Mouse (Mus musculus) liver, embryonic 18 days (tissue): ENCODE measurements around the gene Apoc4. TPM values are rescaled to one million over a fixed set of nuclear protein-coding genes. Genes with fewer than 3 reads are reported as not detected.

Source experiments
- polyA plus RNA-seq: library from polyadenylated mRNA; depleted of rRNA; stranded (reverse); fragments of >200 nt; gene quantifications from 2 replicates; pipeline ENCODE4 v1.2.3, GENCODE M21; 2012; rRNA removed

The Apoc4 gene
- 1,034 and 1,247 TPM in 2 replicates for polyA plus RNA-seq

DNA sequence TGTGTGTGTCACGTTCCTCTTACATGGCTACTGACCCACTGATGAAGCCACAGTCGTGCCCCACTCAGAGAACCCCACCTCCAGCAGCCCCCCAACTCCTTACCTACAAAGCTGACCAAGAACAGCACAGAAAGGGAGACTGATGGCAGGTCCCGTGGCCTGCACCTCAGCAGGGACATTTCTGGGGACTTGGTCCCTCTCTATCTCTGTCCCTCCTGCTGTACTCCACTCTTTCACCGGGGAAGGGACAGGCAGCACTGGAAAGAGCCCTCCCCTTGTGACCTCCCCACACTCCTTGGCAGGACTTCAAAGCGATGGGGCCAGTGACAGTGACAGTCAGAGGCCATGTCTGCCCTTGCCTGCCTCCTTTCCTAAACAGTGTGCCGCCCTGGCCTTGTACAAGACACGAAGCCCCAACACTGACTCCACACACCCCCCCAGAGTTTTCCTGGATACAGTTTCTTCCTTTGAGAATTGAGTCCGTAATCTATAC is at the start of gene Apoc4, which contains the start of gene Gm44805:
Gene Apoc4, minus strand, starts transcription at position 278 of the 493 bp plus-strand sequence.
Gene Gm44805, minus strand, starts transcription at position 222 of the 493 bp plus-strand sequence.

DNA sequence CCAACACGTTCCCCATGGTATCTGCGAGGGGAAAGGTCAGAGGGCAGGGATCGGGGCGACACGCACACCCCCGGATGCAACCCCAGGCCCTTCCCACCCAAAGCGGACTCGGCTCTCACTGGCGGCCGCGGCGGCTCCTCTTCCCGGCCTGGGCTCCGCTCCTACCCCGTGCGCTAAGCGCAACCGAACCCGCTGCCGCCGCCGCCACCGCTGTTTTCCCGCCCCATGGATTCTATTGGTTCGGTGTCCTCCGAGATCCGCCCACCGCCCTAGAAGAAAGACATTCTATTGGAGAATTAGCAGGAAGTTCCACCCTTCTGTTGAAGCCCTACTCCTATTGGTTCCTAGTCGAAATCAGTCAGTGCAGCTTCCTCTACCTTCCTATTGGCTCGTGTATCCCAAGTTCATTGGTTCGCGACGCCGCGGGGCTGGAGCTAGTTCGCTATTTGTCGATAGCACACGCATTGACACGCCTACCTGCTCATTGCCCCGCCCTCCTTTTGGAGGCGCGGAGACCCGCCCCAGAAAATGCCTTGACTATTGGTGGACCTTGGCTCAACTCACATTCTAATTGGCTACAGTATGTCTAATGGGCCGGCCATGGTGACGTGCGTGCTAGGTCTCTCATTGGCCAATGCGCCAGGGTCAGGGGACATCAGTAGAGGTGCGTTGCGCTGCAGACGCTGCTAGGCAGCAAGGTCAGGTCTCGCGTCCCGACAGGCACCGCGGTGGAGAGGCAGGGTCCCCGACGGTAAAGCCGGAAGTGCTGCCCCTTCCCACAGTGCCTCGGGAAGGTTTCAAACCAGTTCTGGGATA is 34.2 kb upstream of the Apoc4 start, which contains the start of gene Tomm40:
Gene Tomm40, minus strand, starts transcription at position 200 of the 816 bp plus-strand sequence.

DNA sequence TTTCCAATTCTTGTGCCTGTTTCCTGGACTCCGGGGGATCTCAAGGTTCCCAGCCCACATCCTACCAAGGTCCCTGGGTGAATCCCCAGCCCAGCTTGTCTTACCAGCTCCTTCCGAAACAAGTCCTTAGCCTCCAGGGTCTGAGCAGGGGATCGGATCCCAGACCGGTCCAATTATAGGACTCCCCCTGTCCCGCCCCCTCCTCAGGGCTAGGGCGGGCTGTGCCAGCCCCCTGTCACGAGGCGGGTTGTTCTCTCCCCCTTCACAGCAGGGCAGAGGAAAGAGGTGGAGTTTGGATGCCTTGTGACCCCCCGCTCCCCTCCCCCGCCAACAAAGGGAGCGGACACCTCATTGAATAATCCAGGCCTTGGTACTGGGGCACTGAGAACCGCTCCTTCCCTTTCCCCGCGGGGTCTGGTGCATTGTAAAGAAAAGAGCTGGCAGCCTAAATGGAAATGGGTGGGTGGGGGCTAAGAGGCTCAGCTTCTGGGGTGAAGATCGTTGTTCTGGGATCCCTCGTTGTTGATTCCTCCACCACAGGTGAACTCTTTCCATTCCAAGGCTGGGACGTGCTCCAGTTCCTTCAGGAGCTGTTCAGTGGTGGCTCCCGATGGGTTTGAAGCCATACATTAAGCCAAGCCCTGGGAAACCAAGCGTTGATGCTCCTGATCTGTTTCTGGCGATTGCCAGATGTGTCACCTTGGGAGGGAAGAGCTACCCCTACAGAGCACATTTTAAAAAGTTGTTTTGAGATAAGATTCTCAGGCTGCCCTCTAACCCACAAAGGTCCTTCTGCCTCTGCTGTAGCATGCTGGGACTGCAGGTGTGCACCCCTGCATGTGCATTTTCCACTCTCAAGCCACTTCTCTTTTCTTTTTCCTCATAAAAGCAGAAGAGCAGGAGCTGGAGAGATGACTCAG is 17.9 kb upstream of the Apoc4 start, which contains the start of gene Apoe:
Gene Apoe, minus strand, starts transcription at position 282 of the 920 bp plus-strand sequence.

DNA sequence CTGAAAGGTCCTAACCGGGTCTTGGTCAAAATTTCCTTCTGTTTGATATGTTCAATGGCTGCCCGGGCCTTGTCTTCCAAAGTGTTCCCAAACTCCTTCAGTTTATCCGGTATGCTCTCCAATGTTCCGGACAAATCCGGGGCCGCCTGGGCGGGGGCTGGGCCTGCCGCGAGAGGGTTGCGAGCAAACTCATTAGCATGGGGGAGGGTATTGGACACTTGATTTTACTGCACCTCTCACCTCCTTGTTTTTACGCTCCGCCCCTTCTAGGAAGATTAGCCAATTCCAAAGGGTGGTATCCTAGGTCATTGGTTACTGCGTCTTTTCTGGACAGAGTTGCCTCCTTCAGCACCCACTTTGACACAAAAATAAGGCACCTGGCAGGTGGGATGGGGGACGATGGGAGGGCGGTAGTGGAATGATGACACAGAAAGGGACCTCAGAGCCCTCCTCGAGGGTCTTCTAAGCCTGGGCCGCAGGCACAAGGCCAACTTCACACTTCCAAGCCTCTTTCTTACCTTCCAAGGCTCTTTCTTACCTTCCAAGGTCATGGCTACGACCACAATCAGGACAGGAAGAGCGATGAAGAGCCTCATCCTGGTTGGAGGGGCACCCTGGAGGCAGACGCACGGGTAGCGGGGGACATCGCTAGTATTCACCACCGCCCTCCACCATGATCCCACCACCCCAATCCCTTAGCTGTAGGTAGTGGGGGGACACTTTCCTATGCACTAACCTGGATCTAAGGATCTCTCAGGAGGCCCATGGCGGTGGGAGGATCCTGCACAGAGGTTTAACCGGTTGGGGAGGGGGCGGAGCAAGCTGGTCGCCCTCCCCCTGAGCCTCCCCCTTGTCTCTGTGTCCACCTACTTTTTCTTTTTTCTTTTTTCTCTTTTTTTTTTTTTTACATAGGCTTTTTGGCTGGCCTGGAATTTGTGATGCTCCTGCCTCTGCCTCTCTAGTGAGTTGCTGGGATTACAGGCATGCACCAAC is 10.9 kb upstream of the Apoc4 start, which contains the start of gene Apoc1:
Gene Apoc1, minus strand, starts transcription at position 788 of the 993 bp plus-strand sequence.

DNA sequence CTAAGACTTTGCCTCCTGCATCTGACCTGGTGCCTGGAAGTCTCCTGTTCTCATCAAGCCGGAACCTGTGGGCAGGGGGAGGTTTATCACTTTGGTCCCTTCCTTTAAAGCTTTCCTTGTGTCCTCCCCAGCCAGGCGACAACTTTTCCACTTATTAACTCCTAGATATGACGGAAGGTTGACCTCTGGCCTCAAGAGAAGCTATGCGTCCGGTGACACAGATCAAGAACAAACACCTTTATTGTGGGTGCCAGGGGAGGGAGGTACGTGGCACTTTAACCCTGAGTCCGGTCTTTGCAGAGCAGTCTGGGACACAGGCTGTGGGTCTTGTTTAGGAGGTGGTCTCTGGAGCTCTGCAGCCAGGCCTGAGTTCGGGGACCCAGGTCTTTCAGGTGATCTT is 3.4 kb downstream of the Apoc4 start, which contains the start of gene Apoc2:
Gene Apoc2, minus strand, starts transcription at position 70 of the 400 bp plus-strand sequence.

DNA sequence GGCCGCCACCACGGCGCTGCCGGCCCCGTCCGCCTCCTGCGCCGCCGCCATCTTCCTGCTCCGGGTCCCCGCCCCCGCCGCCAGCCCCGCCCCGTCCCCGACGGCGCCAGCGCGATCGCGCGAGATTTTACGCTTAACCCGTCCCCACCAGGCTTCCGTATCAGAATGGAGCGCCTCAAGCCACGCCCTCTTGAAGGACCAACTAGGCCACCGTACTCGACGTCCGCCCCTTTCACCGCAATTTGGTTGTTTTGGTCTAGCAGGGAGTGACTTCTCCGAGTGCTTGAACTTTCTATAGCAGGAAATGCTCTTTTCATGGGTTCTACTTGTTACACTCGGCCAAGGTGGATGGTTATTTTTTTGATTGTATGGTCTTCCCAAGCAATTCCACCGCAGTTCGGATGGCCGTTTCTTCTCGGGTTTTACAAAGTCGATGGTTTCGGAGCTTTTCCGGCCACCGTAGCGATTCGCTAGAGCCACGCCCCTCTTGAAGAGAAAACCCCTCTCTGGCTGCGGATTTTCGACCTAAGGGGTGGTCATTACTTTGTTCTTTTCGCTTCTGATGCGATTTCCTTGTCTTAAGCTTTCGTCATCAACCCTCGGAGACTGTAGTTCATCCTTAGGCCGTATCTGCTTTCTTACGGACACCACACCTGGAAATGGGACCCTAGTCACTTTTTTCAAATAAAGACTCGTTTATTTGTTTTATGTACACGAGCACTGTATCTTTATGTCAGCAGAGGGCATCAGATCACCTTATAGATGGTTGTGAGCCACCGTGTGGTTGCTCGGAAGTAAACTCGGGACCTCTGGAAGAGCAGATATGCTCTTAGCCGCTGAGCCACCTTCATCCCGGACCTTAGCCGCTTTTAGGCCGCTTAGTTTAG is 16.1 kb downstream of the Apoc4 start, which contains the start of gene Clptm1:
Gene Clptm1, minus strand, starts transcription at position 79 of the 887 bp plus-strand sequence.

DNA sequence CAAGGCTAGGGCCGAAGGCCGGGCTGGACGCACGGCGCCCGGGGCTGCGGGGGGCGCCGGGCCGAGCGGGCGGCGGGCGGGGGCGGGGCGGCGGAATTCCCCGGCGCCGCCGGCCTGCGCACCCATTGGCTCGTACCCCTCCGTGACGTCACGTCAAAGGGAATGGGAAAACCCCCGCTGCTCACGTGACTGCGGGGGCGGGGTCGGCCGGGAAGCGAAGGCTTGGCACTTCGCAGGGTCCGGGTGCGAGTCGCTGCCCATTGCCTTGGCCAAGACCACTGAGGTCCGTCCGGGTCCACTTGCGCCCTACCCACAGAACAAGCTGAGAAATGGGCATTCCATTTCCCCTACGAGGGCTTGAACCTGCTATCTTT is 51.9 kb downstream of the Apoc4 start, which contains the start of gene Relb:
Gene Relb, minus strand, starts transcription at position 78 of the 374 bp plus-strand sequence.

Other genes starting within 250 kb of the Apoc4 start
- gene Mark4, start 222.7 kb downstream of the Apoc4 start, polyA plus RNA-seq, result 4.5 and 4.8 TPM in 2 replicates
- 2.2 and 2.4 TPM in 2 replicates for gene Exoc3l2, start 218.1 kb downstream of the Apoc4 start, polyA plus RNA-seq
- gene Bloc1s3, start 173.1 kb downstream of the Apoc4 start, polyA plus RNA-seq, result 2.2 and 2.5 TPM in 2 replicates
- 36.0 and 40.0 TPM in 2 replicates for gene Trappc6a, start 173.1 kb downstream of the Apoc4 start, polyA plus RNA-seq
- 0.02 and 0.06 TPM in 2 replicates for gene Nkpd1, start 163.6 kb downstream of the Apoc4 start, polyA plus RNA-seq
- gene Ppp1r37, start 118.4 kb downstream of the Apoc4 start, polyA plus RNA-seq, result 21.3 and 26.8 TPM in 2 replicates
- gene Zfp296, start 104.2 kb downstream of the Apoc4 start, polyA plus RNA-seq, result 0.81 and 0.85 TPM in 2 replicates
- gene Gemin7, start 103.9 kb downstream of the Apoc4 start, polyA plus RNA-seq, result 28.8 and 31.3 TPM in 2 replicates
- gene Clasrp, start 77.0 kb downstream of the Apoc4 start, polyA plus RNA-seq, result 17.9 and 24.7 TPM in 2 replicates
- 2.1 and 2.4 TPM in 2 replicates for gene Relb, start 52.0 kb downstream of the Apoc4 start, polyA plus RNA-seq
- gene Clptm1, start 16.4 kb downstream of the Apoc4 start, polyA plus RNA-seq, result 27.7 and 29.1 TPM in 2 replicates
- gene Apoc2, start 3.5 kb downstream of the Apoc4 start, polyA plus RNA-seq, result 1,005 and 1,068 TPM in 2 replicates
- 12.7 and 26.8 TPM in 2 replicates for gene Gm44805, start 56 bp downstream of the Apoc4 start, polyA plus RNA-seq
- 1,023 and 1,218 TPM in 2 replicates for gene Apoc1, start 11.2 kb upstream of the Apoc4 start, polyA plus RNA-seq
- gene Apoe, start 17.7 kb upstream of the Apoc4 start, polyA plus RNA-seq, result 14,325 and 17,049 TPM in 2 replicates
- gene Tomm40, start 34.0 kb upstream of the Apoc4 start, polyA plus RNA-seq, result 37.0 and 43.6 TPM in 2 replicates
- gene Nectin2, start 69.0 kb upstream of the Apoc4 start, polyA plus RNA-seq, result 27.6 and 31.3 TPM in 2 replicates
- 11.0 and 11.6 TPM in 2 replicates for gene Bcam, start 89.5 kb upstream of the Apoc4 start, polyA plus RNA-seq
- gene Cblc, start 115.3 kb upstream of the Apoc4 start, polyA plus RNA-seq, result 4.6 and 5.1 TPM in 2 replicates
- gene Bcl3, start 141.3 kb upstream of the Apoc4 start, polyA plus RNA-seq, result 4.7 and 4.8 TPM in 2 replicates
- gene Gm19345, start 170.5 kb upstream of the Apoc4 start, polyA plus RNA-seq, result 0.10 and 0.15 TPM in 2 replicates
- 0.06 and 0.13 TPM in 2 replicates for gene Ceacam16, start 179.8 kb upstream of the Apoc4 start, polyA plus RNA-seq
- gene Ceacam19, start 206.5 kb upstream of the Apoc4 start, polyA plus RNA-seq, result not detected in 2 replicates
- gene Pvr, start 239.7 kb upstream of the Apoc4 start, polyA plus RNA-seq, result 5.7 and 6.1 TPM in 2 replicates